Mouse (Mus musculus): ENCODE measurements around the gene Col11a2. TPM values are rescaled to one million over a fixed set of nuclear protein-coding genes. Genes with fewer than 3 reads are reported as not detected.
A peak's percentile ranks its signal among the peaks of the same experiment; 100 is the strongest.
"Not testable (repeated sequence)": the region's sequence is repeated elsewhere in the genome, so short reads cannot be mapped to it uniquely, and the experiment has no call there.

The Col11a2 gene
- polyA plus RNA-seq (2016; fragmentation: Nextera tagmentation; extraction: Ambion mirVana): 0.38 and 1.0 TPM in 2 replicates

DNA sequence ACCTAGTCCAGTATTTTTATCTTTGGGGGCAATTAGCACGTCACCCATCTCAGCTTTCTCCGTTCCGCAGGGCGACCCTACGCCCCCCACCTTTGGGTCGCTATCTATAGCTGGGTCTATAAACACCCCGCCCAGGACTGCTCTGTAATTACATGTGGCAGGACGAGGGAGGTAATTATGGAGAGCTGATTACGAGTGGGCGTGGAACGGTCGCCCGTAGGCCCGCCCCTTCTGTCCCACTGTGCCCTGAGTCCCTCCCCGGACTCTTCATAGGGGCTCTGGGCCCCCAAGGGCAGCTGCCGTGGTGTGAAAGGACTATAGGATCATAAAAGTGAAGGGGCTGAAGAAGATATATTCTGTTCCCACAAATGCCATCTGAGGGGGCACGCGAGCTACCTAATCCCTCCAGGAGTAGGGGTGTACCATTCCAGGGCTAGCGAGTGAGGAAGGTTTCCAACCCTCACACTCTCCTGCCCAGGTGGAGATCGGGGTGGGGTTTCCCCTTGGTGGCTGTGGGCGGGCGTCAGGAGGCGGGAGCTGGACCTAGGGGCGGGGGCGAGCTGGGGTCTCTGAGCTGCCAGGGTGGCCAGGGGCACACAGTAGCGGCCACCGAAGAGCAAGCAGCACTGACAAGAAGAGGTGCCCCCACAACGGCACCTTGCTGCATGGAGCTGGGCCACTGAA lies at the start of gene Col11a2:
Gene Col11a2, plus strand, starts transcription at position 560 of the 684 bp plus-strand sequence.
- H3K4me3 ChIP-seq: peak within 1 kb of the TSS; percentile 41
- H3K9me3 ChIP-seq: no peaks in the 10 kb centered on the region
- H3K27me3 ChIP-seq (ENCODE audit: insufficient read depth, poor library complexity, severe bottlenecking): peaks cover 64% of the 10 kb centered on the region
- H3K27ac ChIP-seq: 0 out of 2 replicates have a peak within 1 kb of the TSS, but pooled peaks have one; percentile 14
- peaks cover 42% of the 10 kb centered on the region for H3K4me1 ChIP-seq
- 6% methylated on average over 28 of the region's 28 CpGs for WGBS
- no peak for DNase-seq (ENCODE audit: low spot score)
- peaks cover 39% of the 10 kb centered on the region for H3K36me3 ChIP-seq

DNA sequence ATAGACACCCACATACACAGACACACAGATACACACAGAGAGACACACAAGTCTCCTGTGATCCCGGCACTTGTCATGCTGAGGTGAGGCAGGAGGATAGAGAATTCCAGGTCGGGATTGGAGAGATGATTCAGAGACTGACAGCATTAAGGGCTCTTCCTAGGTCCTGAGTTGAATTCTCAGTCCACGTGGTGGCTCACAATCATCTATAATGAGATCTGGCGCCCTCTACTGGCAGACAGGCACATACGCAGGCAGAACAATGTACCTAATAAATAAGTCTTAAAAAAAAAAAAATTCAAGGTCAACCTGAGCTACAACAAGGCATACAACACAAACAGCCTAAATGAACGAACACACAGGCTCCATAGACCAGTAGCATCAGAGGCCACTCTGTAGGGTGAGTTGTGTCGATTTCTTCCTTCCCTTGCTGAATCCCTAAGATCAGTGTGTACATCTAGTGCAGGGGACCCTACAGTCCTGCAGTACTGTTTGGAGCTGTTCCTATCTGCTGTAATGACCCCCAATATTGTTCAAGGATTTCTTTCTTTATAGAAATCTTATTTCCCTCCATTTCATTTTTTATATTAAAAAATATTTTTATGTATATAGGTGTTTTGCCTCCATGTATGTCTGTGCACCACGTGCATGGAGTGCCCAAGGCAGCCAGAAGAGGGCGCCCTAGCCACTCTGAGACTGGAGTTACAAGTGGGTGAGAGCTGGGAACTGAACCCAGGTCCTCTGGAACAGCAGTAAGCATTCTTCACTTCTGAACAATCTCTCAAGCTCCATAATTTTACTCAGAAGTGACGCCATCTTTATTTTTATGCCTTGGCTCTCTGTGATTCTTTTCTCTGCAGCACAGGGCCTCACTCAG lies 47.2 kb upstream of the Col11a2 start:
- no peak overlapping the region for H3K27ac ChIP-seq
- H3K4me3 ChIP-seq: no peak overlapping the region
- WGBS: 31% methylated on average over 10 of the region's 10 CpGs
- H3K4me1 ChIP-seq: no peaks in the 10 kb centered on the region
- no peak for DNase-seq (ENCODE audit: low spot score)
- peaks cover 8% of the 10 kb centered on the region; the same call in 1 of the 2 replicates for H3K27me3 ChIP-seq (ENCODE audit: insufficient read depth, poor library complexity, severe bottlenecking)
- H3K9me3 ChIP-seq: no peaks in the 10 kb centered on the region
- no peaks in the 10 kb centered on the region for H3K36me3 ChIP-seq

DNA sequence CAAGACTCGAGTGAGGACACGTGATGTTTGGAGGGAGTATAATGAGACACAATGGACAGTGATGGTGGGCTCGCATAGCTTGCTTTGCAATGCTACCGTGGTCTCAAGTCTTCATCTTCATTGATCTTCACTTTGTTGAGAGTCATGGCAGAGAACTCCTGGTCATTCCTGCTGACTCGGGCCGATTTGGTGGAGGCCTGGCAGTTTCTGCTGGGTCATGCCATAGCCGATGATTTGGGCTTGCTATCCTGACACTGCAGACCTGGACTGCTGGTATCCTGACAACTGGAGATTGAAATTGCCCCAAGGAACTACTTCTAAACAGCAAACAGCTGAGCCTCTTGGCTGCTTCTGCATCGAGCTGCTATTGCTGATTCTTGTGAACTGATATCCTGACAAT lies 44.3 kb upstream of the Col11a2 start:
- Histone ChIP-seq H3K27ac (no peak overlapping the region), H3K4me3 (no peak overlapping the region), H3K4me1 (peaks cover 5% of the 10 kb centered on the region), H3K36me3 (no peaks in the 10 kb centered on the region), H3K9me3 (no peaks in the 10 kb centered on the region), H3K27me3 (ENCODE audit: insufficient read depth, poor library complexity, severe bottlenecking) (peaks cover 36% of the 10 kb centered on the region)
- no peak for DNase-seq (ENCODE audit: low spot score)
- WGBS: 82% methylated on average over 8 of the region's 8 CpGs

DNA sequence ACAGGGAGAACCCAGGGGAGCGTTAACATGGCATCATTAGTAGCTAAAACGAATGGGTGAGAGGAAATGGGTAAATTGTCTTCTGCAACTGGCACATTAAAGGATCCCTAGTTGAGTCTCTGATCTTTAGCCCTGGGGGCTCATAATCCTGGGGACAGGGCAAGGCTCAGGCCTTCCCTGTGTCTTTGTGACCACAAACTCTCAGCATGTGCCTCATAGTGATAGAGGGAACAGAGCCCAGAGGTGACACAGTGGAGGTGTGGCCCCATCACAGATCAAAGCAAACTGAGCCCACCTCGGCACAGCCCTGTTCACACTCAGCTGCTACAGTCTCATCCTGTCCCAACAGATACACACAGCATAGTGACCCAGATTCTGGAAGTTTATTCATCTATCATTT lies 43.6 kb upstream of the Col11a2 start:
- peaks cover 43% of the 10 kb centered on the region for H3K27me3 ChIP-seq (ENCODE audit: insufficient read depth, poor library complexity, severe bottlenecking)

DNA sequence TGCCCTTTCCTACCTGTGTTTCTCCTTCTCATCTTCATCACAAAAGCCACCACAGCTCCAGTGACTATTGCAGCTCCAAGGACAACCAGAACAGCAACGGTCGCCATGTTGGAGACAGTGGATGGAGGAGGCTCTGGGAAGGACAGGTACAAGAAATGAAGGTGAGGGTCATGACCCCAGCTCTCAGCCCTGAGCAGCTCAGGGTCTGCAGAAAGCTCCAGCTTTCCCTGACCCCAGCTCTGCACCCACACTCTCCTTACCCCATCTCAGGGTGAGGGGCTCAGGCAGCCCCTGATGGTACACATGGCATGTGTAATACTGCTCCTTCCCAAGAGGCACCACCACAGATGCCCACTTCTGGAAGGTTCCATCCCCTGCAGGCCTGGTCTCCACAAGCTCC lies 42.2 kb upstream of the Col11a2 start:
- Histone ChIP-seq H3K4me1 (peaks cover 11% of the 10 kb centered on the region), H3K27me3 (ENCODE audit: insufficient read depth, poor library complexity, severe bottlenecking) (peaks cover 57% of the 10 kb centered on the region)
- not testable (repeated sequence) for H3K4me3 ChIP-seq, H3K36me3 ChIP-seq, H3K9me3 ChIP-seq, H3K27ac ChIP-seq
- WGBS: 82% methylated on average over 2 of the region's 2 CpGs
- peak; percentile 54 for DNase-seq (ENCODE audit: low spot score)

More for the DNA sequence above, 43.6 kb upstream of the Col11a2 start:
- Histone ChIP-seq H3K27ac (no peak overlapping the region), H3K4me1 (peaks cover 11% of the 10 kb centered on the region), H3K36me3 (no peaks in the 10 kb centered on the region), H3K4me3 (no peak overlapping the region), H3K9me3 (no peaks in the 10 kb centered on the region)
- 37% methylated on average over 3 of the region's 3 CpGs for WGBS
- DNase-seq (ENCODE audit: low spot score): no peak

DNA sequence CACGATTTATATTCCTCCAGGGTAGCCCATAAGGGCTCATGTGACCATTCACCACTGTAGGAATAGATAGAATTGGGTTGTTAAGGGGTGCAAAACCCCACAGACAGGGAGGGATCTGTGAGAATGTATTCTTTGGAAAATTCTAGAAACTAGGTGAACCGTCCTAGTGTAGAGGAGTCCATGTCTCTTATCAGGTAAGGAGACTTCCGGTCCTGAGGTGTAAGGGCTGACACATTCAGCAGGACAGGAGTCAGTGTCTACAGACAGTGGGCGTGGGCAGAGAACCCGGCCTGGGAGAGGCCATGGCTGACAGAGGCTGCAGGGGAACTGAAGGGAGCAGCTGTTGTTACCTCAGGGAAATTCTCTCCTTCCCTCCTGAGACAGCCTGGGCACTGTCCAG lies 40.5 kb upstream of the Col11a2 start:
- H3K27ac ChIP-seq, H3K4me3 ChIP-seq, H3K36me3 ChIP-seq, H3K9me3 ChIP-seq: not testable (repeated sequence)
- H3K4me1 ChIP-seq: peaks cover 11% of the 10 kb centered on the region
- 49% methylated on average over 5 of the region's 5 CpGs for WGBS
- peak; percentile 53 for DNase-seq (ENCODE audit: low spot score)
- H3K27me3 ChIP-seq (ENCODE audit: insufficient read depth, poor library complexity, severe bottlenecking): peaks cover 60% of the 10 kb centered on the region

DNA sequence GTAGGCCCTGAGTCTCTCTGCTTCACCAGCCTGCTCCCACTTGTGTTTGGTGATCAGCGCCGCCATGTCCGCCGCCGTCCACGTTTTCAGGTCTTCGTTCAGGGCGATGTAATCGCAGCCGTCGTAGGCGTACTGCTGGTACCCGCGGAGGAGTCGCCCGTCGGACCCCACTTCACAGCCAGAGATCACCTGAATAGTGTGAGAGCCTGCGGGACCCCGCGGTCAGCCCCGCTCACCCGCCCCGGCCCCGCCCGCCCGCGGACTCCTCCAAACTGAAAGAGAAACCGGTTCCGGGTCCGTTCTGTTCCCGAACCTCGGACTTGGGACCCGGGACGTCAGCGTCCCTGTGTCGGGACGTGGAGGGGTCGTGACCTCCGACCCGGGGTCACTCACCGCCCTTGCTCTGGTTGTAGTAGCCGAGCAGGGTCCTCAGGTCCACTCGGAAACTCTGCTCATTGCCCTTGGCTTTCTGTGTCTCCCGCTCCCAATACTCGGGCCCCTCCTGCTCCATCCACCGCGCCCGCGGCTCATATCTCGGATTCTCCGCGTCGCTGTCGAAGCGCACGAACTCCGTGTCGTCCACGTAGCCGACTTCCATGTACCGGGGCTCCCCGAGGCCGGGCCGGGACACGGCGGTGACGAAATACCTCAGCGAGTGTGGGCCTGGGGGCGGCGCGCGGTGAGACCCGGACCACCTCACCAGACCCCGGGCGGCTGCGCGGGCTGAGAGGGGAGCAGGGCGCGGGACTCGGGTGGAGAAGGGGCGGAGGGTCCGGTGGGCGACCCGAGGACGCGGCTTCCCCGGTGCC lies 39.7 kb upstream of the Col11a2 start:
- Histone ChIP-seq H3K27ac (peak overlapping the region; percentile 62; the same call in 1 of the 2 replicates), H3K27me3 (ENCODE audit: insufficient read depth, poor library complexity, severe bottlenecking) (peaks cover 60% of the 10 kb centered on the region), H3K9me3 (no peaks in the 10 kb centered on the region), H3K36me3 (no peaks in the 10 kb centered on the region), H3K4me3 (peak overlapping the region; percentile 71), H3K4me1 (peaks cover 11% of the 10 kb centered on the region)
- 2% methylated on average over 87 of the region's 87 CpGs for WGBS
- peak; percentile 74 for DNase-seq (ENCODE audit: low spot score)

DNA sequence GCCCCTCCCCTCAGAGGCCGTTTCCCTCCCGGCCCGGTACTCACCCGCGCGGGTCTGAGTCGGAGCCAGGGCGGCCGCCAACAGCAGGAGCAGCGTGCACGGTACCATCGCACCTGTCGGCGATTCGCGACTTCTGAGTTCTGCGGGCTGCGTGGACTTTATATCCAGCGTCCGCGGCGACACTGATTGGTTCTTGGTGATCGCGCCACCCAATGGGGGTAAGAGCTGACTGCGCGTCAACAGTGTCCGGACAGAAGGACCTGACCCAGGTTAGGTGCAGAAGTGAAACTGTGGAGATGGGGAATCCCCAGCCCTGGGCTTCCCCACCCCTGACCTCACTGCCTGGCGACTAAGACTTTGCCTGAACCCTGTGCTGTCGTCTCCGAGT lies 39.1 kb upstream of the Col11a2 start, which contains the start of gene H2-K1:
Gene H2-K1, minus strand, starts transcription at position 198 of the 388 bp plus-strand sequence.
- Histone ChIP-seq H3K9me3 (no peaks in the 10 kb centered on the region), H3K4me3 (peak within 1 kb of the TSS; percentile 71), H3K4me1 (peaks cover 11% of the 10 kb centered on the region), H3K27ac (peak within 1 kb of the TSS; percentile 62; the same call in 1 of the 2 replicates), H3K27me3 (ENCODE audit: insufficient read depth, poor library complexity, severe bottlenecking) (peaks cover 60% of the 10 kb centered on the region), H3K36me3 (no peaks in the 10 kb centered on the region)
- 2% methylated on average over 30 of the region's 30 CpGs for WGBS
- peak; percentile 78 for DNase-seq (ENCODE audit: low spot score)

DNA sequence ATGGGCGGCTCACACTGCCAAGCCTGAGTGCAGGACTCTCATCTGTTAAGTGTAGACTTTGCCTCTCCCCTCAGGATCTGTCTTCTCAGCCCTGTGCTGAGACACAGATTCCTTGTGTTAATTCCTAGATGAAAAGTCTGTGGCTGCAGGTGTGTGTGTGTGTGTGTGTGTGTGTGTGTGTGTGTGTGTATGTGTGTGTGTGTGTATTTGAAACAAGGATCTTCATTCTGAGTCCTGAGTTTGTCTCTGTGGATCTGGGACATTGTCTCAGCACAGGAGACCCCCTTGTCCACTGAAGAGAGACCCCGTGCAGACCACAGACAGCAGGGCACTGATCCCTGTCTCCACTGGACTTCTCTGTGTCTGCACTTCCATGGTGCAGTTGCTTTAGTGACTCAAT lies 38.4 kb upstream of the Col11a2 start:
- Histone ChIP-seq H3K27me3 (ENCODE audit: insufficient read depth, poor library complexity, severe bottlenecking) (peaks cover 60% of the 10 kb centered on the region), H3K4me1 (peaks cover 11% of the 10 kb centered on the region)
- H3K27ac ChIP-seq, H3K4me3 ChIP-seq, H3K9me3 ChIP-seq, H3K36me3 ChIP-seq: not testable (repeated sequence)
- peak; percentile 64 for DNase-seq (ENCODE audit: low spot score)
- 58% methylated on average over 2 of the region's 2 CpGs for WGBS

DNA sequence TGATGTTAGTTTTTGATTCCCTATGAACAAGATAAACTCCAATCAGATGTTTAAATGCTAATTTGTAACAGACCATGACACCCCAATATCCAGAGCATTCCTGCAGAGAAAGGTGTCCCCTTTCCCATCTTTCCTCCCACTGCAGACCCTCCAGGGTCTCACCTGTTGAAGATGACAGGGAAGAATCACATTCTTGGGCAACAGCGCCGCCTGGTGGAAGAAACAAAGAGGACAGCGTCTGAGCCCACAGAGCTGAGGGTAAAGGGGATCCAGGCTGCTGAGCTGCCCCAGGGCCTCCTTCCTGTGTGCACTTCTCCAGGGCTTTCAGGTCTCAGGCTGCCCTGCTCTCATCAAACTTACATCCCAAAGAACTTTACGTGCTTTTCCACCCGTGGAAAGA lies 35.8 kb upstream of the Col11a2 start:
- DNase-seq (ENCODE audit: low spot score): peak; percentile 73
- Histone ChIP-seq H3K27ac (no peak overlapping the region), H3K9me3 (no peaks in the 10 kb centered on the region), H3K4me1 (peaks cover 11% of the 10 kb centered on the region), H3K27me3 (ENCODE audit: insufficient read depth, poor library complexity, severe bottlenecking) (peaks cover 39% of the 10 kb centered on the region), H3K4me3 (no peak overlapping the region), H3K36me3 (no peaks in the 10 kb centered on the region)
- WGBS: 2% methylated on average over 5 of the region's 5 CpGs

DNA sequence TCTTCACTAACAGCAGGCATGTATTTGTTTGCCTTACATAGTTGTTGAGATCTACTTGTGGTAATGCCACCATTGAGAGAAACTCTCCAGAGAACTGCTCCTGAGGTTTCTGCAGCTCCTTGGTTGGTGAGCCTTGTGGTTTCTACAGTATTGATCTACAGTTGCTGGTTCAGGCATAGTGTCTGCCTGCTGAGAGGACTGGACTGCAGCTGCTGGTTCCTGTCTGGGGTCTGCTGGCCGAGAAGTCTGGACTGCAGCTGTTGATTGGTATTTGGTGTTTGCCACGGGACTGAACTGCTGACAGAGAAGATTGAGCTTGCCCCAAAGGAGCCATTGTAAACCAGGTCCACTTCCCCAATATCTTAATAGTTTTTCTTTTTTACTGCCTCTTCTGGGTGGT lies 32.7 kb upstream of the Col11a2 start:
- H3K27ac ChIP-seq: no peak overlapping the region
- peaks cover 8% of the 10 kb centered on the region for H3K27me3 ChIP-seq (ENCODE audit: insufficient read depth, poor library complexity, severe bottlenecking)
- H3K9me3 ChIP-seq: no peaks in the 10 kb centered on the region
- no peak overlapping the region for H3K4me3 ChIP-seq
- H3K4me1 ChIP-seq: no peaks in the 10 kb centered on the region
- 54% methylated on average over 2 of the region's 2 CpGs for WGBS
- no peaks in the 10 kb centered on the region for H3K36me3 ChIP-seq
- peak; percentile 63 for DNase-seq (ENCODE audit: low spot score)

DNA sequence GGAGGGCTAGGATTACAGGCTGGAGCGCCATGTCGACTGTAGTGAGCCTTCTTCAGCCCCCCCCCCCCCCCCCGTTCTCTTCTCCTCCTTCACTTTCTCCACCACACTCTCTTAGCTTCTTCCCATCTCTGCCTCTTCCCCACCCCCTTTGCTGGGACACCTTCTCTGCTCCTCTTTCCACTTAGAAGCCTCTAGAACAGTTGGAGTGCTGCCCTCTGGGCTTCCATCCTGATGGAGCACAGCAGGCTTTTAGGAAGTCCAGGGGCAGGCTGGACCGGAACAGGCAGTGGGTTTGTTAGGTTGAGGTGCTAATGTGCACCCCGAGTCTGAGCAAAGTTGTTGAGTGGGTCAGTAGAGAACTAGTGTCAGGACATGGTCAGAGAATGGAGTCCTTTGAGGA lies 29.1 kb upstream of the Col11a2 start:
- H3K36me3 ChIP-seq: no peaks in the 10 kb centered on the region
- peak; percentile 67 for DNase-seq (ENCODE audit: low spot score)
- no peaks in the 10 kb centered on the region for H3K27me3 ChIP-seq (ENCODE audit: insufficient read depth, poor library complexity, severe bottlenecking)
- H3K4me1 ChIP-seq: no peaks in the 10 kb centered on the region
- H3K9me3 ChIP-seq: no peaks in the 10 kb centered on the region
- no peak overlapping the region for H3K27ac ChIP-seq
- H3K4me3 ChIP-seq: no peak overlapping the region
- 59% methylated on average over 5 of the region's 5 CpGs for WGBS

All from heart, embryonic 10.5 days (tissue).